Comparison of ENCODE assay signal across 12 mouse cellular contexts in genomic region chr16:96722135-96722534, GRCm38 (mm10).
DNase-seq lines count a peak whose midpoint lies in the region; ATAC-seq lines count a peak whose summit lies in the region.
"Had no signal": no experiment of that assay in that cellular context is flagged by ENCODE, and none has a peak within 500 bp of the region (broad histone marks: within the 10 kb centered on the region; RNA-seq: fewer than 3 reads in every experiment).

No protein-coding gene starts in this region.

- DNase-seq in midbrain, embryonic 14.5 days = peak; percentile 31
- no peak for DNase-seq in midbrain, embryonic 10.5 days (ENCODE audit: low spot score)
- no peak for DNase-seq in adrenal gland, postnatal 4 days (ENCODE audit: low spot score in 2 of 2)
- DNase-seq in c-Kit-positive CD71-positive TER-119-positive erythroid progenitor cells, embryonic 14.5 days (ENCODE audit: low spot score) = no peak
- DNase-seq: layer of hippocampus, adult 9-11 months; left cerebral cortex, postnatal 4 days had no signal

- 77% methylated on average over 3 of the region's 3 CpGs for WGBS in hindbrain, embryonic 15.5 days
- WGBS in hindbrain, embryonic 13.5 days = 75% methylated on average over 3 of the region's 3 CpGs
- 78% methylated on average over 3 of the region's 3 CpGs for WGBS in midbrain, embryonic 14.5 days
- 86% methylated on average over 3 of the region's 3 CpGs for WGBS in midbrain, embryonic 10.5 days

- H3K36me3 ChIP-seq in hindbrain, embryonic 15.5 days = no peaks in the 10 kb centered on the region
- no peaks in the 10 kb centered on the region for H3K36me3 ChIP-seq in hindbrain, embryonic 13.5 days
- no peaks in the 10 kb centered on the region for H3K36me3 ChIP-seq in midbrain, embryonic 14.5 days (ENCODE audit: control insufficient read depth, insufficient read depth, low read length)
- no peaks in the 10 kb centered on the region for H3K36me3 ChIP-seq in midbrain, embryonic 10.5 days
- H3K36me3 ChIP-seq: hindbrain, embryonic 10.5 days had no signal

- H3K9ac ChIP-seq in hindbrain, embryonic 15.5 days = no peak overlapping the region
- H3K9ac ChIP-seq in hindbrain, embryonic 13.5 days = no peak overlapping the region
- no peak overlapping the region for H3K9ac ChIP-seq in midbrain, embryonic 14.5 days (replicated peaks; ENCODE audit: low read length)

- H3K4me1 ChIP-seq in hindbrain, embryonic 15.5 days (replicated peaks) = peaks cover 39% of the 10 kb centered on the region
- H3K4me1 ChIP-seq in hindbrain, embryonic 13.5 days (replicated peaks) = peaks cover 38% of the 10 kb centered on the region
- H3K4me1 ChIP-seq in midbrain, embryonic 14.5 days (ENCODE audit: control insufficient read depth, insufficient read depth, low read length) = peaks cover 39% of the 10 kb centered on the region
- H3K4me1 ChIP-seq in midbrain, embryonic 10.5 days = peaks cover 21% of the 10 kb centered on the region
- H3K4me1 ChIP-seq: megakaryocyte, embryonic 14.5 days had no signal

- no peak overlapping the region for H3K4me3 ChIP-seq in hindbrain, embryonic 15.5 days
- H3K4me3 ChIP-seq in hindbrain, embryonic 13.5 days = no peak overlapping the region
- H3K4me3 ChIP-seq in midbrain, embryonic 14.5 days (replicated peaks; ENCODE audit: low read depth, low read length) = no peak overlapping the region
- H3K4me3 ChIP-seq in midbrain, embryonic 10.5 days = no peak overlapping the region
- H3K4me3 ChIP-seq: hindbrain, embryonic 10.5 days; megakaryocyte, embryonic 14.5 days had no signal

- 0 out of 2 replicates have a peak overlapping the region, but pooled peaks have one; percentile 60 for H3K27ac ChIP-seq in hindbrain, embryonic 15.5 days (replicated peaks)
- H3K27ac ChIP-seq in hindbrain, embryonic 13.5 days = no peak overlapping the region
- H3K27ac ChIP-seq in midbrain, embryonic 14.5 days (replicated peaks; ENCODE audit: low read depth, low read length) = no peak overlapping the region
- no peak overlapping the region for H3K27ac ChIP-seq in midbrain, embryonic 10.5 days (replicated peaks)
- H3K27ac ChIP-seq: hindbrain, embryonic 10.5 days had no signal

- H3K9me3 ChIP-seq in hindbrain, embryonic 15.5 days = no peaks in the 10 kb centered on the region
- H3K9me3 ChIP-seq in hindbrain, embryonic 13.5 days = no peaks in the 10 kb centered on the region
- H3K9me3 ChIP-seq in midbrain, embryonic 14.5 days (ENCODE audit: control insufficient read depth, low read length) = no peaks in the 10 kb centered on the region
- no peaks in the 10 kb centered on the region for H3K9me3 ChIP-seq in midbrain, embryonic 10.5 days (replicated peaks)
- H3K9me3 ChIP-seq: hindbrain, embryonic 10.5 days; megakaryocyte, embryonic 14.5 days had no signal

- no peak for ATAC-seq in hindbrain, embryonic 15.5 days (ENCODE audit: low FRiP score, low read depth)
- ATAC-seq in hindbrain, embryonic 13.5 days (ENCODE audit: low FRiP score) = no peak
- no peak for ATAC-seq in midbrain, embryonic 14.5 days (ENCODE audit: low FRiP score, low TSS enrichment)
- ATAC-seq in common myeloid progenitor, adult 5-6 weeks (replicated peaks; ENCODE audit: low read depth, poor library complexity, severe bottlenecking) = peak; percentile 61
- ATAC-seq in activated CD4-positive, CD25-positive, alpha-beta regulatory T cell, adult 4 months = no peak

- H3K4me2 ChIP-seq in hindbrain, embryonic 15.5 days = no peak overlapping the region
- no peak overlapping the region for H3K4me2 ChIP-seq in hindbrain, embryonic 13.5 days
- H3K4me2 ChIP-seq in midbrain, embryonic 14.5 days (ENCODE audit: low read length) = no peak overlapping the region

- no peaks in the 10 kb centered on the region for H3K27me3 ChIP-seq in hindbrain, embryonic 15.5 days
- H3K27me3 ChIP-seq in hindbrain, embryonic 13.5 days = no peaks in the 10 kb centered on the region
- H3K27me3 ChIP-seq in midbrain, embryonic 14.5 days (ENCODE audit: control insufficient read depth, insufficient read depth, low read length) = no peaks in the 10 kb centered on the region
- H3K27me3 ChIP-seq in midbrain, embryonic 10.5 days (ENCODE audit: low read depth, poor library complexity, severe bottlenecking) = no peaks in the 10 kb centered on the region
- H3K27me3 ChIP-seq: megakaryocyte, embryonic 14.5 days had no signal
